Mouse (Mus musculus): ENCODE results near the gene Fam229a. TPM values are rescaled to one million over a fixed set of nuclear protein-coding genes. Genes with fewer than 3 reads are reported as not detected.
"Not testable (repeated sequence)": the region's sequence is repeated elsewhere in the genome, so short reads cannot be mapped to it uniquely, and the experiment has no call there.

Gene Fam229a
- not detected in 2 replicates for total RNA-seq (2014; fragmentation: Nextera tagmentation)
- not detected in 2 replicates for total RNA-seq (2017)

DNA sequence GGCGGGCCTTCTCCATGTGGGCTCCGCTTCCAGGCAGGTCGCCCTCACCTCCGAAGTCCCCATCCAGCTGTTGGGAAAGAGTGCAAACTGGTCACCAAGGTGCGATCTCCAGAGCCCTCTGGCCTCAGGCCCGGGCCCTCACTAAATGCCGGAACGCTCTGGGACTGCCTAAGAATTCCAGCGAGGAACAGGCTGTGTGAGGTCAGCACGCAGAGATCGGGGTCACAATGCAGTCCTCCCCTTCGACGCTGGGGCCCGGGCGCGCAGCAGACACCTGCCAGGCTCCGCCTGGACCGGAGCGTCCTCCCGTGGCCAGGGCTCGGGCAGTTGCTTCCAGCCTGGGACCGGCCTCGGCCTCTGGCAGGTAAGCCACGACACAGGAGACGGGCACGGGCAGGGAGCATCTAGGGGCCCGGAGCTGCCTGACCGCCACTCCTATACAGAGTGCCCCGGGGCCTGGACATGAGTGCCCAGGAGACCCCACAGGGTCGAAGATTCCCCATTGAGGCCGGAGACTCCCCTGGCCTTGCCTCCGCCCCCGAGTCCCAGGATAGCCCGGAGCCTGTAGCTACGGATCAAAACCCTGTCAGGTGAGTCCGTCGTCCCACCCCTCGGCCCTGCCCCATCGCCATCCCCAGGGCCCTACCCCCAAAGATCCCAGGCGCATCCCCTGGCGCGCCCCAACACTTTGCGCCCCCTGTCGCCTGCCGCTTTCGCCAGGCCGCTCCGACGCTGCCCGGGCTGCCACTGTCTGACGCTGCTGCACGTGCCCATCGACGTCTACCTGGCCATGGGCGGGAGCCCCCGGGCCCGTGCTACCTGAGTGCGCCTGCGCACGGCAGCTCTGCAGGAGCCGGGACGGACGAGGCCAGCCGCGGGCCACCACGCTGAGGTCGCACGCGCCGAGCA, at the start of gene Fam229a, which contains the start of gene Tssk3:
Gene Fam229a (plus strand): TSS at position 219 of the 909 bp plus-strand sequence.
Gene Tssk3 (minus strand): TSS at position 51 of the 909 bp plus-strand sequence.
- ATAC-seq (replicated peaks; ENCODE audit: poor library complexity, severe bottlenecking): 0 out of 2 replicates have a peak, but pooled peaks have one; percentile 11

DNA sequence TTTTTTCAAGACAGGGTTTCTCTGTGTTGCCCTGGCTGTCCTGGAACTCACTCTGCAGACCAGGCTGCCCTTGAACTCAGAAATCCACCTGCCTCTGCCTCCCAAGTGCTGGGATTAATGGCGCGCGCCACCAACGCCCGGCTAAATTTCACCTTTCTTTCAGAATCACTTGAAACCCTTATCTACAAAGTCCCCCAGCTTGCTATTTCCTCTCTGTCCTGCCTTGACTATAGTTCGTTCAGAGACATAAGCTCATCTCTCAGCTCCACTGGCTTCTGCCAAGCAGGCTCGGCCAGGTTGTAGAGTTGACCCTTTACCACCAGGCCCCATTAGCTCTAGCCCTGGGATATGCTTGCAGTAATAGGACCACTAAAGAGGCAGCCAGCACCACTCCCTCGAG, 43.6 kb upstream of the Fam229a start:
- no peak for ATAC-seq (replicated peaks; ENCODE audit: poor library complexity, severe bottlenecking)

DNA sequence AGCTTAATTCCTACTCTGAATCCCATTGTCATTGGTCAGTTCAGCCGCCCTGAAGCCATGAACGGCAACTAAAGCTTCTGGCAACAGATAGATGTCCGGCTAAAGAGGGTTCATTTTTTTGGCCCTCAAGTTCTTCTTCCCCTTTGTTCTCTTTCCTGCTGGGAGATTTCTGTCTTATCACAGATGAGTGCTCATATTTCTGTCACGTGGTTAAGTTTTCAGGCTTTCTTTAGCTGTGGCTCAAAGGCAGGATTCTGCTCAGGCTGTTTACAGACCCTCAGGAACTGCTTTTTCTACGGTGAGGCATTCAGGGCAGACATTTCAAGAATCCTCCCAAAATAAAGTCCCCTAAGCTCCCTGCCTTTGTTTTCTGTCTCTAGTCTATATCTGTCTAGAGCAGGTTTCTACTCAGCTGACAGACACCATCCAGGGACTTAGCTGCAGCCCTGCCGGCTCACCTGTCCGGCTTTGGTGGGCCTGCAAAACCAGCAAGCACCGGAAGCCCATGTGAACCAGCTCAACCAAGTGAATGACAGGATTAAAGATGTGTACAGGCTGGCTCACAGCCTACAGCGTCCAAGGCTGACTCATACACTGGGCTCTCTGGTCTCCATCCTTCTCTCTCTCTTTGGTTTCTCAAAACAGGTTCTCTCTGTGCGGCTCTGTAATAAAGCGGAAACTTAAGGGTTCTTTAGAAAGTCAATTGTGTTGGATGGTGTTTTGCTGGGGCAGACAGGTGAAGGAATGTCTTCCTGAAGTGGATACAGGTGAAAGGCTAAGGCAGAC, 43.0 kb upstream of the Fam229a start:
- ATAC-seq (replicated peaks; ENCODE audit: poor library complexity, severe bottlenecking): no peak

DNA sequence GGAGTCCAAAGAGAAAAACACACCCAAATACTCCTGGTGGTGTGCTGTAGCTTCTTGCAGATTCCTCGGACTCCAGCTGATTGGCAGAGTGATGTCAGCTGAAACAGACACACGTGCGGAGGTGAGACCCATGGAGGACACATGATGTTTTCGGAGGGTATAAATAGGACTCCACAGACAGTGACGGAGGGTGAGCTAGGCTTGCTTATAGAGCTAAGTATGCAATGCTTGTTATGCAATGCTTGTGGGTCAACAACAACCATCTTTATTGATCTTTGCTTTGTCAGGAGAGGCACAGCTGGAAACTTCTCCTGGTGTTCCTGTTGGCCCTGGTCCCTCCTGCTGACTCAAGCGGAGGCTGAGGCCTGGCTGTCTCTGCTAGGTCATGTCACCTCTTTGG, 42.3 kb upstream of the Fam229a start:
- no peak for ATAC-seq (replicated peaks; ENCODE audit: poor library complexity, severe bottlenecking)

DNA sequence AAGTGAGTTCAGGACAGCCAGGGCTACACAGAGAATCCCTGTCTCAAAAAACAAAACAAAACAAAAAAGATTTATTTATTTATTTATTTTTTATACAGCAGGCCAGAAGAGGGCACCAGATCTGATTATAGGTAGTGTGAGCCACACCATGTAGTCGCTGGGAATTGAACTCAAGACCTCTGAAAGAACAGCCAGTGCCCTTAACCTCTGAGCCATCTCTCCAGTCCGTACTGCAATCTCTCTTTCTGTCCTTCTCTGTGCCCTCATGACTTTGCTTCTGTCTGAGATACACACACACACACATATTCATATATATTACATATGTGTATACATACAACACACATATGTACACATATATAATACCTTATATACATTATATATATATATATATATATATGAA, 40.1 kb upstream of the Fam229a start:
- no peak for ATAC-seq (replicated peaks; ENCODE audit: poor library complexity, severe bottlenecking)

DNA sequence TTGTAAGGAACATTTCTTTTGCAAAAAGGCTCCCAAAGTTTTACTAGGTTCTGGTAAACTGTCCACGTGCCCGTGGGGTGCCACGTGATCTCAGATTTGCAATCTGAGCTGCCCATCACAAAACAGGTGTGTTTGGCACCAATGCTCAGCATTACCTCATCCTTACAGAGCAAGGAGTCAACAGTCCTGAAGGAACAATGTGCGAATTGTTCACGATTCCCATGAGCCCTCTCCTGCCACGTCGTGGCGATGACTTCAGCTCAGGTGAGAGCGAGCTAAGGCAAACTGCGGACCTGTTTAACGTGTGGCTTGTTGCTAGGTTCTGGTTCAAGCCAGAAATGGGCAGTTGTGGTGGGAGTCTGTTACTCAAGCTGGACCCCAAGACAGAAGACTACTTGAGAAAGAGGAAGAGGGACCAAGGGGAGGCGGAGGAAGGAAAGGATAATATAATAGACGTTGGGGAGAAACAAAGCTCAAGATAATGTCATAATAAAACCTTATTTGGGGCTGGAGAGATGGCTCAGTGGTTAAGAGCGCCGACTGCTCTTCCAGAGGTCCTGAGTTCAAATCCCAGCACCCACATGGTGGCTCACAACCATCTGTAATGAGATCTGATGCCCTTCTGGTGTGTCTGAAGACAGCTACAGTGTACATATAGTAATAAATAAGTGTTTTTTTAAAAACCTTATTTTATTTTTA, 39.4 kb upstream of the Fam229a start:
- ATAC-seq (replicated peaks; ENCODE audit: poor library complexity, severe bottlenecking): peak; percentile 82

DNA sequence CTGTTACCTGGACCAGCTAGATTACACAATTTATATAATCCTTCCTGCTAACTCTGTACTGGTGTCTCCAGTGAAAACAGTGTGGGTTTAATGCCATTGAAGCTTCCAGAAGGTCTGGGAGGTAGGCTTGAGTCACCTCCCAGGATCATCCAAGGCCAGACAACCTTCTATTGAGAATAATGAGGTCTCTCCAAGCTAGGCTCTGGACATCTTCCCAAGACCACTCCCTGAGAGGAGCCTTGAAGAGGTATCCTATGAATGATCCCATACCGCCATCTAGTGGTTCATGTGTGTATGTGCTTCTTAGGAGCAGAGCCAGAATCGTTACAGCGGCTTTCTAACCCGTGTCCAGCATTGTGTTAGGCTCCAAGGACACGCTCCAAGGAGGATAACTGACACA, 35.7 kb upstream of the Fam229a start:
- ATAC-seq (replicated peaks; ENCODE audit: poor library complexity, severe bottlenecking): peak; percentile 96

DNA sequence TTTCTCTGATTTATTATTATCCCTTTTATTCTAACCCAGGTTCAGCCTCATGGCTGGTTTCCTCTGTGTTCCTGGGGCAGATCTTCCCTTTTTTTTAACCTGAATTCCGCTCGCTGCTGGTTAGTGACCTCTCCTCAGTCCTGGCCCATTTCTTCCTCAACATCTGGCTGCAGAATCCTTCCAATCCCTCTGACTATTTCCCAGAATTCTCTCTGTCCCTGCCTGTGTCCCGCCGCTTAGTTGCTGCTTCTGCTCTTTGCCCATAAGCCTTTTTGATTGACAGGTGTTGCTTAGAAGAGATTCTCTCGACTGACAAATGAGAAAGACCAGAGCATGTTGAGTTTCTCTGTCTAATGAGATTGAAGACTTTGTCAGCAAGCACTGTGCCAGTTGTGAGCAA, 34.9 kb upstream of the Fam229a start:
- no peak for ATAC-seq (replicated peaks; ENCODE audit: poor library complexity, severe bottlenecking)

DNA sequence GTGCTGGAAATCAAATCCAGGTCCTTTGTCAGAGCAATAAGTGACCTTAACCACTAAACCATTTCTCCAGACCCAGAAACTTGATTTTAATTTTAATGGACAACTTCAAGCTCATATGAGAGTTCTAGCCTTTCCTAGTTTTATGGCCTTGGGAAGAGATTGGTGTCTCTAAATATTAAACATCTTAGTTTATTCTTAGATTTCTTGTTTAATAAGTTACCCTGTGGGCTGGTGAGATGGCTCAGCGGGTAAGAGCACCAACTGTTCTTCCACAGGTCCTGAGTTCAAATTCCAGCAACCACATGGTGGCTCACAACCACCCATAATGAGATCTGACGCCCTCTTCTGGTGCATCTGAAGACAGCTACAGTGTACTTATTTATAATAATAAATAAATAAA, 33.7 kb upstream of the Fam229a start:
- ATAC-seq (replicated peaks; ENCODE audit: poor library complexity, severe bottlenecking): not testable (repeated sequence)

DNA sequence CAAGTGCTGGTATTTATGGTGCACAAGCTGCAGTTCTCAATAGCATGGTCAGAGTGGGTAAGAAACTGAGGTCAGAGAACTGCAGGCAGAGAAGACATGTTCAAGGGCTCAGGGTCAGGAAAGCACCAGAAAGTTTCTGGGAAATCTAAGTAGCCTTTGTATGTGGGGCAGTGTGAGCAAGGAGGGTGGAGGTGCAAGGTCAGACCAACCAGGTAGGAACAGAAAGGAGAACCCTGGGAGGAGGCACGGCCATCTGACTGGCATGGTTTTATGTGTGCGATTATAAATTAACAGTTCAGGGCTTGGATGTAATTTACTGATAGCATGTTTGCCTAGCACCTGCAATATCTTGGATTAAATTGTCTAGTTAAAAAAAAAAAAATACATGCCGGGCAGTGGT, 31.3 kb upstream of the Fam229a start:
- ATAC-seq (replicated peaks; ENCODE audit: poor library complexity, severe bottlenecking): no peak

DNA sequence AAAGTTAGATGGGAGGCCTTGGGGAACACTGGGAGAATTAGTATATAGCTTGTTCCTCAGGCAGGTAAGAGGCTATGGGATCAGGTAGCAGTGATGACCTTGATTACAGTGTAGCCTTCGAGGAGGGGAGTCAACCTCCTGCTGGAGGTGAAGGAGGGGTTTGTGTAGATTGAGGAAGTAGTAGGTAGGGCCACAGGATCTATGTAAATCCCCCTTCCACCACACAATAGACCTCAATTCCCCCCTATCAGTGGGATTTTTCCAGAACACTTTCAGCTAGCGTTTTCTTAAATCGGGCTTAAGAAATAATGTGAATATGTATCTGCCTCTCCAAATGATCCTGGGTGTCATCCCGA, 30.2 kb upstream of the Fam229a start:
- peak; percentile 38 for ATAC-seq (replicated peaks; ENCODE audit: poor library complexity, severe bottlenecking)

DNA sequence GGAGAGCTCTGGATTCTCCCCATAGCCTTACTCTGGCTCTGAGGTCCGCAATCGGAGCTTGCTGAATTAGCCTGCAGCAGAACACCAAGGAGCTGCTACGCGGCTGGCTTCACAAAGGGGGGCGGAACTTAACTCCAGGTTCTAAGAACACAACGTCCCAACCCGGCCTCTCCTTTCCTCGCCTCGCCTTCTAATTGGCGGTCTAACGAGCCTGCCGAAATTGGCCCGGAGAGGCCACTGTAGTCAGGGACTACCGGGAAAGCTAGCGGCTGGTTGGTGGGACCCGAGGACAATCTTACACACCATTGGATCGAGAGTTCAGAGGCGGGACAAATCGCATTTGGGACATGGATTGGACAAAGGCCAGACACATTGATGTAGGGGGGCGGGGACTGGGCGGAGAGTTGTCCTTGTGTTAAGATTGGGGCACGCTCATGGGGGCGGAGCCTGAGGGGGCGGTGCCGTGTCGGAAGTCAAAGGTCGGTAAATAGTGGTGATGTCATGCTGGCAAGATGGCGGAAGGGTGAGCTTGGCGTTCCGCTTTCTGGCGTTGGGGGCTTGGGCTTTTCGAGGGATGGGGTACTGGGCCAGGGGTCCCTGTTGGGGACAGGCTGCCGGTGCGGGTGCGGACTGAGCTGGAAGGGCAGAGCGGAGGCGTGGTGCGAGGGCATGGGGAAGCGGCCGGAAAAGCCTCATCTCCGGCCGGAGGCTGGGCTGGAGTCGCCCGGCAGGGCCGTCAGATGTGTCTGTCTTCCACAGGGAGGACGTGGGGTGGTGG, 29.6 kb upstream of the Fam229a start, which contains the start of gene Bsdc1:
Gene Bsdc1 (plus strand): TSS at position 399 of the 778 bp plus-strand sequence.
- ATAC-seq (replicated peaks; ENCODE audit: poor library complexity, severe bottlenecking): peak; percentile 91

DNA sequence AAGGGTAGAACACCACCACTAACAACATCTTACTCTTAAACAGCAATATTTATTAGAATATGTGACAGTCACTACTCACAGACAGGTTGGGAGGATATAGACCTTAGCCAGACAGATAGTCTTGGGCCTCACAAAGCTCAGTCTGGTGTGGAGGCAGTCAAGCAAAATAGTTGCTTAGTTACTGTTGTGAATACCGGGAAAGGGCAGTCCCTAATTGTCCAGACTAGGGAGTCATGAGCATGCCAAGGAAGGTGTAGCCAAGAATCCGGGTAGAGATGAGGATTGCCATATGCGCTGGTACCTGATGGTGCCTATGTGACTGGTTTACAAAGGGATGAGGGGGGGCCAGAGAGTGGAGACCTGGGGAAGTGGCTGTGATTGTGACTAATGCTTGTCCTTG, 28.9 kb upstream of the Fam229a start:
- ATAC-seq (replicated peaks; ENCODE audit: poor library complexity, severe bottlenecking): no peak

DNA sequence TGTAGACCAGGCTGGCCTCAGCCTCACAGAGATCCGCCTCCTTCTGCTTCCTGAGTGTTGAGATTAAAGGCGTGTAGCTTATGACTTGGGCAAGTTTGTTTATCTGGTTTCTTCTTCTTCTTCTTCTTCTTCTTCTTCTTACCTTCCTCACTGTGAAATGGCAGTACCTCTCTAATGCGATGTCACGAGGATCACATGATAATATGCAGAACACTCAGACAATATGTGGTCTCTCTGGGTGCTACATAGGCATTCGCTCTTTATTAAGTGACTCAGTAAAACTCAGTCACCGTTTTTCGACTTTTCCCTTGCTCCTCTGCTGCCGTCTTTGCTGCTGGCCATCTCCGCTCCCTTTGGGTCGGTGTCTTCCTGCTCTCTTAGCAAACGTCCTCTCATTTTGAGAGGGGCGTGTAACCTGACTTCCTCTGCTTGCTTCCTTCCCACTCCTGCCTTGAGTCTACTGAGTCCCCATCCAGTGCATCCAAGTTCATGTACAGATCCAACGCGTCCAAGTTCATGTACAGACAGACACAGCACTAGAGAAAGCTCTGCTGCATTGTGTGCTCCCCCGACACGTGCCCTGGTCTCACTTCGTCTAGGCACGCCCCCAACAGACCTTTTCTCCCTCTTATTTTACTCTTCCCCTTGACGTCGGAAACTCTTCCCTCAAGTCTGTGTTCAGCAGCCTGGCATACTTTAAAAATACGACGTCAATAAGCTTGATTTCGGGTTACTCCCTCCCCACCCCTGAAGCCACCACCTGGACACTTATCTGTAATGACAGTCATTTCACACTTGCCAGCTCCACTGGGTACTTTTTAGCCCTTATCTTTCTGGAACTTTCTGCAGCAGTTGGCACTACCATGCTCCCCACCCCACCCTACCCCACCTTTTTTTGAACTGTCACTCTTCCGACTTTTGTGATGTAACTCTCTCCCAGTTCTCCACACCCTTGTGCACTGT, 27.6 kb upstream of the Fam229a start:
- ATAC-seq (replicated peaks; ENCODE audit: poor library complexity, severe bottlenecking): no peak

DNA sequence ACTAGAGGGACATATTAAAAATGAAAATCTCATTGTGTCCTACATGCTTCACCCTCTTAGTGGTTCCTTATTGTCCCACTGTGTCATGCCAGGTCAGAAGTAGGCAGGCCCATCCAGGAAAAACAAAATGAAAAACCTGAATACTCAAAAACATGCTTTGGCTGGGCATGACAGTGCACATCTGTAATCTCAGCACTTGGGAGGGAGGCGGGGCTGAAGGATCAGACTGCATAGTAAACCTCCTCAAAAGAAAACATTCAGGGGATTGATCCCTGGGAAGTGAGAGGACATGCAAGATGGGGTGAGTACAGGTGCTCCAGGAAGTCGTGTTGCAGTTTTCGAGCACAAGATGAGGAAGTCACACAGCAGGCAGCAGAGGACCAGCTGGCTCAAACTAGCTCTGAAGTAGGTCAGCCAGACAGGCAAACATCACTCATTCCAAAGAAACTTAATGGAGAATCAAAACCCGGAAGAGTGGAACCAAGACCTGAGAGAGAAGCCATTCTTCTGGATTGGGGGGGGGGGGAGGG, 26.6 kb upstream of the Fam229a start:
- no peak for ATAC-seq (replicated peaks; ENCODE audit: poor library complexity, severe bottlenecking)

DNA sequence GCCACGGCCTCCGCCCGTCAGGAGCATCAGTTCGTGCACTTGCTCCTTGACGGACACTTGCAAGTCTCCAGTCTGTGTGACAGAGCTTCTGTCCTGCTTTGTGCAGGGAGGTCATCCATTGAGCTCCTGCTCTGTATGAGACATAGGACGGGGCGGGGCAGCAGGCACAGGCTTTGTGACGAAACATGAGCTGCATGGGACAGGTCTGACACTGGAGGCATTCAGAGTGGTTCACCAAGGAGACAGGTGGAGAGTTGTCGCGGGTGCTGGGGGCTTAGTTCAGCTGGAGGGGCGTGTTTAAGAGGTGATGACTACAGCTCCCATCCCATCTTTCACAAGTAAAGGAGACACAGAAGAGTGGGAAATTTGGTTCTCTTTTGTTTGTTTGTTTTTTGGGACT, 14.9 kb upstream of the Fam229a start:
- no peak for ATAC-seq (replicated peaks; ENCODE audit: poor library complexity, severe bottlenecking)

DNA sequence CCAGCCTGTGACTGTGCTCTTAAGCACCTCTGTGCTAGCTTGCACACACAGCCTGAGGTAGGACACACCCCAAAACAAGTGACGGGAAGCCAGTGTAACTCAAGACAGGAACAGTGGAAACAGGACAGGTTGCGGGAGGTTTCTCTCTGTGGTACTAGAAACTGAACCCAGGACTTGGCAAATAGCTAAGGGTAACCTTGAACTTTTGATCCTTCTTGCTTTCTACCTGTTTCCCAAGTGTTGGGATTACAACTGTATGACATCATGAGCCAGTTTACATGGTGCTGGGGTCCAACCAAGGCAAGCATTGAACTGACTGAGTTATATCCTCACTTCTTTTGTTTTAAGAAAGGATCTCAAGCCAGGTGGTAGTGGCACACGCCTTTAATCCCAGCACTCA, 11.1 kb upstream of the Fam229a start:
- no peak for ATAC-seq (replicated peaks; ENCODE audit: poor library complexity, severe bottlenecking)

DNA sequence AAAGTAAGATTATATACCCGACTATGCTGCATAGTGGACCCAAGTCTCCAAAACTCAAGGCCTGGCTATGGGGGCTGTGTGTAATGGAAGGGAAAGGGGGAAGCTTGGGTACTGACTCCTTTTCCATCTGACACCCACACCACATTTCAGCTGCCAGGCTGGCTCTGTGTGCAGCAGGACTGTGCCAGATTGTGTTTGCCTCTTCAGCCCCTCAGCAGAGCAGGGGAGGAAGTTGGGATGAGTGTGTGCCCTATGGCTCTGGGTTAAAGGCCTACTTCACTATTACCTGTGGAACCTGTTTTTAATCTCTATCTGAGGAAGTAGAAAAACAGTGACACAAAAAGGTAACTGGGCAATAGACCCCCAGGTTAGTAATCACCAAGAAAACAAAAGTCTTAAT, 9.9 kb upstream of the Fam229a start:
- ATAC-seq (replicated peaks; ENCODE audit: poor library complexity, severe bottlenecking): no peak

Data from granulocyte monocyte progenitor cell, adult 5-6 weeks (primary cell).